Mouse (Mus musculus) liver, embryonic 14.5 days (tissue): ENCODE results near the gene Pcif1.

Experiments used
- CTCF ChIP-seq: IDR thresholded peaks from 2 replicates; pipeline ENCODE4 v1.5.1; 2016; ENCODE audit warnings: antibody characterized with exemption, low read depth, control low read depth
- EP300 ChIP-seq: IDR thresholded peaks from 2 replicates; pipeline ENCODE4 v1.6.1; 2016; ENCODE audit warnings: antibody characterized with exemption, low read depth

- TF ChIP-seq CTCF (peak; percentile 80), EP300 (no peak)
Observed at GRCm38 (mm10) chr2:164918325-164918724, 39.2 kb downstream of the Pcif1 start.
